Comparison of ENCODE assay signal across 17 mouse cellular contexts in the genomic region with DNA sequence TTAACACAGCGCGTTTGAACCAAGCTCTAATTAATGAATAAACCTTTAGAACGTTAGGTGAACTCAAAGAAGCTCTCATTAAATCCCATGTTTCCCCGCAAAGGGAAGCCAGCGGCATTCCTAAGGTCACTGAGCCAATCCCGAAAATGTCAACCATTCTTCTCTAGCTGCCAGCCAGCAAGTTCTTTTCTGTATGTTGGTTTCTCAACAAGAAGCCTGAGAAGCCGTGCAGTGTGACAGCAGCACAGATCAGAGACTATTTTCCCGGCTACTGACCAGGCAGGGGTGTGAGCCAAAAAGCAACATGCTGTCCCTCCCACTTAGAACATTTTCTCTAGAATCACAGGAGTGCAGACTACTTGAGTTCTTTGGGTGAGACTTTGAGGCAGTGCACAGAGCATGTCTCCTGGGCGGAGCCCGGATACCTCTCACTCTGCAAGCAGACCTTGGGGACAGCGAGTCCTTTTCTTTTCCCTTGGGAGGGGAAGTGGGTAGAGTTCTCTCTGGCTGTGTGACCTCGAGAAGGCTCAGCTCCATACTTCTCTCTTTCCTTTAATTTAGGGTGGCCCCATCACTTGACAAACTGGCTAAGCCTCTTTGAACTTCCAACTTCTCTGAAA.
A peak's percentile ranks its signal among the peaks of the same experiment; 100 is the strongest.
DNase-seq lines count a peak whose midpoint lies in the region; ATAC-seq lines count a peak whose summit lies in the region.
"Had no signal": no experiment of that assay in that cellular context is flagged by ENCODE, and none has a peak within 500 bp of the region (broad histone marks: within the 10 kb centered on the region; RNA-seq: fewer than 3 reads in every experiment).

No protein-coding gene starts in this region.

- H3K36me3 ChIP-seq in kidney, embryonic 14.5 days (ENCODE audit: control insufficient read depth, insufficient read depth, low read length), result no peaks in the 10 kb centered on the region
- H3K36me3 ChIP-seq in kidney, embryonic 15.5 days, result no peaks in the 10 kb centered on the region
- H3K36me3 ChIP-seq: G1E had no signal

- 56% methylated on average over 12 of the region's 12 CpGs for WGBS in kidney, embryonic 14.5 days
- WGBS in kidney, embryonic 15.5 days, result 59% methylated on average over 12 of the region's 12 CpGs

- H3K4me2 ChIP-seq in kidney, embryonic 14.5 days (replicated peaks; ENCODE audit: low read depth, low read length), result no peak overlapping the region
- peak overlapping the region; percentile 14 for H3K4me2 ChIP-seq in kidney, embryonic 15.5 days
- H3K4me2 ChIP-seq: heart, embryonic 11.5 days had no signal

- H3K4me3 ChIP-seq in kidney, embryonic 14.5 days (ENCODE audit: low read length), result no peak overlapping the region
- H3K4me3 ChIP-seq in kidney, embryonic 15.5 days (replicated peaks), result no peak overlapping the region

- H3K9ac ChIP-seq in kidney, embryonic 14.5 days (ENCODE audit: low read depth, low read length), result no peak overlapping the region
- no peak overlapping the region for H3K9ac ChIP-seq in kidney, embryonic 15.5 days
- H3K9ac ChIP-seq: forebrain, postnatal 0 days; liver, embryonic 14.5 days had no signal

- 0 out of 2 replicates have a peak, but pooled peaks cover 2% of the 10 kb centered on the region for H3K4me1 ChIP-seq in kidney, embryonic 14.5 days (ENCODE audit: control insufficient read depth, insufficient read depth, low read length)
- peaks cover 17% of the 10 kb centered on the region for H3K4me1 ChIP-seq in kidney, embryonic 15.5 days

- DNase-seq in kidney, adult 11 months, result peak; percentile 44
- DNase-seq in Muller cell, postnatal 12 days (ENCODE audit: inconsistent ontology term), result peak; percentile 47
- peak; percentile 28 to 55 for DNase-seq in spleen, adult 18-20 months
- no peak for DNase-seq in cerebellum, postnatal 14 days
- no peak for DNase-seq in T-cell, adult 2 months (ENCODE audit: low spot score)
- DNase-seq: cerebellum, adult 18-20 months; forebrain, postnatal 0 days; gastrocnemius, postnatal 36 days; right cerebral cortex, adult 18-20 months; thymus, postnatal 4 days had no signal

- ATAC-seq in kidney, embryonic 14.5 days (ENCODE audit: low FRiP score, low TSS enrichment), result no peak
- no peak for ATAC-seq in kidney, embryonic 15.5 days (replicated peaks; ENCODE audit: low FRiP score)
- ATAC-seq: activated CD4-positive, CD25-positive, alpha-beta regulatory T cell, adult 4 months; forebrain, postnatal 0 days; inflammation-experienced regulatory T-cells, adult 6 months had no signal

- H3K9me3 ChIP-seq in kidney, embryonic 14.5 days (ENCODE audit: control insufficient read depth, low read length), result no peaks in the 10 kb centered on the region
- H3K9me3 ChIP-seq in kidney, embryonic 15.5 days (replicated peaks), result no peaks in the 10 kb centered on the region
- H3K9me3 ChIP-seq: G1E had no signal

- H3K27ac ChIP-seq in kidney, embryonic 14.5 days (ENCODE audit: low read depth, low read length), result no peak overlapping the region
- H3K27ac ChIP-seq in kidney, embryonic 15.5 days, result no peak overlapping the region
- H3K27ac ChIP-seq: liver, embryonic 14.5 days had no signal

- no peaks in the 10 kb centered on the region for H3K27me3 ChIP-seq in kidney, embryonic 14.5 days (ENCODE audit: control insufficient read depth, insufficient read depth, low read length)
- no peaks in the 10 kb centered on the region for H3K27me3 ChIP-seq in kidney, embryonic 15.5 days

Comparison
In these comparisons a context has a peak if more than half of its experiments do, and no peak if none do; other contexts are left out.
1. DNase-seq: peak in kidney, adult 11 months (single experiment), Muller cell, postnatal 12 days (single experiment) and spleen, adult 18-20 months (2 of 2); none in cerebellum, postnatal 14 days (0 of 2) and T-cell, adult 2 months (single experiment).